Mouse (Mus musculus) cerebellum, adult 2 months (tissue): ENCODE measurements around the gene Olfr1115. TPM values are rescaled to one million over a fixed set of nuclear protein-coding genes. Genes with fewer than 3 reads are reported as not detected.
"Not testable (repeated sequence)": the region's sequence is repeated elsewhere in the genome, so short reads cannot be mapped to it uniquely, and the experiment has no call there.

ENCODE experiments used
- DNase-seq, 2 experiments: peaks; one replicate each; pipeline ENCODE4 v3.0.0; 2021
- H3K27ac ChIP-seq: fragments of 200-500 bp; 2 replicates; pipeline ENCODE4 v1.5.1; 2012; ENCODE audit warnings: low read length, control low read depth, inconsistent platforms; ENCODE audit not compliant: insufficient read depth
- H3K27me3 ChIP-seq: fragments of 200-500 bp; 2 replicates; pipeline ENCODE4 v1.6.1; 2012; ENCODE audit warnings: inconsistent platforms, mild to moderate bottlenecking, low read length, moderate library complexity; ENCODE audit not compliant: control insufficient read depth, insufficient read depth
- H3K4me1 ChIP-seq: fragments of 200-500 bp; 2 replicates; pipeline ENCODE4 v1.6.1; 2011; ENCODE audit warnings: low read length; ENCODE audit not compliant: control insufficient read depth, insufficient read depth
- H3K4me3 ChIP-seq: fragments of 200-500 bp; replicated peaks from 2 replicates; pipeline ENCODE3; 2011; ENCODE audit warnings: mild to moderate bottlenecking, low read depth, low read length, control low read depth; ENCODE audit not compliant: insufficient read depth
- CTCF ChIP-seq: fragments of 200-500 bp; IDR thresholded peaks from 2 replicates; pipeline ENCODE4 v1.5.1; 2011; ENCODE audit warnings: low read depth, mild to moderate bottlenecking, control low read depth, low read length, moderate library complexity, borderline replicate concordance; ENCODE audit not compliant: insufficient read depth
- POLR2A ChIP-seq: fragments of 200-500 bp; IDR thresholded peaks from 2 replicates; pipeline ENCODE4 v1.6.1; 2011; ENCODE audit warnings: low read length, control low read depth, borderline replicate concordance; ENCODE audit not compliant: insufficient read depth
- WGBS: fragments of 180-500 bp; shearing (Covaris S2); methylation state at CpG from one replicate; pipeline ENCODE4 v1.1.7; 2018; 5-methylcytosine and 5-hydroxymethylcytosine counted together
- polyA plus RNA-seq: library from polyadenylated mRNA; depleted of rRNA; stranded (reverse); fragments of >200 nt; gene quantifications from 2 replicates; pipeline ENCODE4 v1.2.3, GENCODE M21; 2012; rRNA removed

Gene Olfr1115
- not detected in 2 replicates for polyA plus RNA-seq

GRCm38 (mm10) chr2:87247713-87248112 is at the start of gene Olfr1115:
Olfr1115 (plus strand) TSS chr2:87248013.
- Histone ChIP-seq H3K27me3 (no peaks in the 10 kb centered on the region), H3K4me1 (no peaks in the 10 kb centered on the region), H3K4me3 (no peak within 1 kb of the TSS), H3K27ac (no peak within 1 kb of the TSS)
- 76% methylated on average over 2 of the region's 2 CpGs for WGBS
- TF ChIP-seq POLR2A (no peak), CTCF (no peak)
- no peak for DNase-seq

GRCm38 (mm10) chr2:87208670-87209069 is 39.1 kb upstream of the Olfr1115 start, which contains the start of gene Olfr1113:
Olfr1113 (plus strand) TSS chr2:87208970.
- Histone ChIP-seq H3K27me3 (no peaks in the 10 kb centered on the region), H3K4me3 (no peak within 1 kb of the TSS), H3K4me1 (no peaks in the 10 kb centered on the region), H3K27ac (no peak within 1 kb of the TSS)
- no peak for DNase-seq
- 83% methylated on average over 2 of the region's 2 CpGs for WGBS
- no peak for TF ChIP-seq POLR2A
- no peak for TF ChIP-seq CTCF

- no peak for TF ChIP-seq CTCF
- TF ChIP-seq POLR2A: no peak
Measured at GRCm38 (mm10) chr2:87267234-87267633, 19.4 kb downstream of the Olfr1115 start, which contains the start of gene Olfr1116. Olfr1116 (plus strand) TSS chr2:87267534.

GRCm38 (mm10) chr2:87293977-87294376 is 46.2 kb downstream of the Olfr1115 start:
- not testable (repeated sequence) for H3K4me1 ChIP-seq, H3K4me3 ChIP-seq, H3K27ac ChIP-seq, DNase-seq, H3K27me3 ChIP-seq

More at GRCm38 (mm10) chr2:87267234-87267633, 19.4 kb downstream of the Olfr1115 start, which contains the start of gene Olfr1116:
- H3K4me1 ChIP-seq: no peaks in the 10 kb centered on the region
- no peaks in the 10 kb centered on the region for H3K27me3 ChIP-seq
- 82% methylated on average over 1 of the region's 1 CpGs for WGBS
- no peak for DNase-seq
- no peak within 1 kb of the TSS for H3K4me3 ChIP-seq
- no peak within 1 kb of the TSS for H3K27ac ChIP-seq

Other genes starting within 250 kb of the Olfr1115 start
- gene Olfr1102, start 249.6 kb upstream of the Olfr1115 start, polyA plus RNA-seq: not detected in 2 replicates
- not detected in 2 replicates for gene Olfr1104, start 220.9 kb upstream of the Olfr1115 start, polyA plus RNA-seq
- not detected in 2 replicates for gene Olfr1105, start 211.5 kb upstream of the Olfr1115 start, polyA plus RNA-seq
- not detected in 2 replicates for gene Olfr1106, start 195.7 kb upstream of the Olfr1115 start, polyA plus RNA-seq
- gene Olfr1107, start 172.2 kb upstream of the Olfr1115 start, polyA plus RNA-seq: not detected in 2 replicates
- gene Olfr1109, start 152.0 kb upstream of the Olfr1115 start, polyA plus RNA-seq: not detected in 2 replicates
- gene Olfr259, start 133.4 kb upstream of the Olfr1115 start, polyA plus RNA-seq: not detected in 2 replicates
- gene Olfr1110, start 107.7 kb upstream of the Olfr1115 start, polyA plus RNA-seq: not detected in 2 replicates
- gene Olfr1111, start 95.4 kb upstream of the Olfr1115 start, polyA plus RNA-seq: not detected in 2 replicates
- not detected in 2 replicates for gene Olfr1112, start 60.2 kb upstream of the Olfr1115 start, polyA plus RNA-seq
- gene Olfr1113, start 39.0 kb upstream of the Olfr1115 start, polyA plus RNA-seq: not detected in 2 replicates
- not detected in 2 replicates for gene Olfr1116, start 19.5 kb downstream of the Olfr1115 start, polyA plus RNA-seq
- not detected in 2 replicates for gene Olfr1118, start 59.6 kb downstream of the Olfr1115 start, polyA plus RNA-seq
- not detected in 2 replicates for gene Olfr1120, start 106.8 kb downstream of the Olfr1115 start, polyA plus RNA-seq
- not detected in 2 replicates for gene Olfr1121, start 121.9 kb downstream of the Olfr1115 start, polyA plus RNA-seq
- gene Olfr1122, start 137.8 kb downstream of the Olfr1115 start, polyA plus RNA-seq: not detected in 2 replicates
- not detected in 2 replicates for gene Olfr1123, start 168.6 kb downstream of the Olfr1115 start, polyA plus RNA-seq
- gene Olfr1124, start 182.3 kb downstream of the Olfr1115 start, polyA plus RNA-seq: not detected in 2 replicates
- gene Olfr1126, start 205.9 kb downstream of the Olfr1115 start, polyA plus RNA-seq: not detected in 2 replicates
- not detected in 2 replicates for gene Pramel7, start 249.1 kb downstream of the Olfr1115 start, polyA plus RNA-seq